Mouse (Mus musculus) adrenal gland, postnatal 36 days (tissue): Measurements from ENCODE around the gene Cdc26. TPM values are rescaled to one million over a fixed set of nuclear protein-coding genes. Genes with fewer than 3 reads are reported as not detected.

Experiments
- DNase-seq, 2 experiments: peaks; one replicate each; pipeline ENCODE4 v3.0.0; 2021; ENCODE audit warnings: mixed read lengths in 1 of 2
- total RNA-seq, 2 experiments: library from RNA; stranded (reverse); gene quantifications; 2 replicates each; pipeline ENCODE4 v1.2.3; 2021

The Cdc26 gene
- total RNA-seq, 2 experiments from 2014 or later: 61.6 to 78.0 TPM

DNA sequence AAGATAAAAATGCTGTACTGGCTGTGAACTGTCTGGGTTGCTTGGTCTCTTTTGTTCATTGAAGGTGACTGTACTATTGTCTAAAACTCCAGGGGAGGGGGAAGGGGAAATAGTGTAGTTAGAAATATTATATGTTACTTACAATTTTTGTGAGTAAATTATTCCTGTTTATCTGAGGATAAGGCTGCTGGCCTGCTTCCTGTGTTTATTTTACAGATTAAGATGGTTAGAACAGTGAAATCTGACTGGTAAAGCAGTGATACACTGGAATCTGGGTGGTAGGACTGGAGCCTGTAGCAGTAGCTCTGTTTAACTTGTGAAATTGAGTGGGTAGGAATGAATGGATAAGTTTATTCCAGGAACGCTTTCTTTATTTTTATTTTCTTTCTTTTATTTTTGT lies 46.4 kb downstream of the Cdc26 start:
- DNase-seq: no peak

DNA sequence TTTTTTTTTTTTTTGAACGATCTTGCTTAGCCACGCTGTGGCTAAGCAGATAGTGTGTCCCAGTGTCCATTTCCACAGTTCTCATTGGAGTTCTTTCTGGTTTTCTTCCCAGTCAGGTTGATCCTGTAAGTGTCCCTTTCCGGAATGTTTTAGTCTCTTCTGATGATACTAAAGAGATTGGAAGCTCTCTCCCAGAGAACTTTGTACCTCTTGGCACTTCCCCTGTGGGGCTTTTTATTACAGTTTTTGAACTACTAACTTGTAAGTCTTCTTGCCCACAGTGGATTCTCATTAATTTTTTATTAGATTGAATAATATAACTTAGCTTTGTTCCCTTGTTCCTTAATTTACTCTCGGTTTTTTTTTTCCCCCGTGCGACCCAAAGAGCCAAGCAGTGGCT lies 46.9 kb downstream of the Cdc26 start:
- DNase-seq: no peak

- DNase-seq: no peak
Observed at GRCm38 (mm10) chr4:62360805-62361455, 47.5 kb downstream of the Cdc26 start.

DNA sequence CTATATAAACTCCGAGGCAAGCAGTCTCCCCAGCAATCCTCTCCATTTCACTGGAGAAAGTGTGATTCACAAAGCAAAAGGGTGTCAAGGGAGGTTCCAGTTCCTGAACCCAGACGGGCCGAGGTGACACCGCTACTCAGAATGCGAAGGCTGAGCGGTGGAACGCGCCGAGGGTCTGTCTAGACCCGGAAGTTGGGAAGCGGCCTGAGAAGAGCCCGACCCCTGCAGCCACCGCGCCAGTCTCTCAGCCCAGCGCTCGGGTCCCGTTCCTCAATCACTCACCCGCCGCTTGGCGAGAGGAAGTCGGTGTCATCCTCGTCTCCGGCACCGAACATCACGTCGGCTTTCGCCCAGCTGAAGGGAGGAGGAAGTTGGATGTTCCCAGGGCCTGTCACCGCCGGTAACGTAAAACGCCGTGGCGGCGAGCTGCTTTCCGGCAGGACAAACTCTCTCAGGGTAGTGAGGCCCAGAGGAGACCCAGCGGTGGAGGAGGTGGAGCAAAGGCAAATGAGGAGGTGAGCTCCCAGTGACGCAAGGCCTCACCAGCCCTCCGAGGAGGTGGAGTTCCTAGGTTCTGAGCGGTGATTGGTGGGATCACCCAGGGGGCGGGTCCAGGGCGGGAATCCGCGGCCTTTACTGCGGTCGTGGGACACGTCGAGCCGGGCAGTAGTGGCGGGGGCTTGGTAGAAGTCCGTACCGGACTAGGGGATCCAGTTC lies 48.2 kb downstream of the Cdc26 start, which contains the start of the genes Fkbp15 and Slc31a1:
Gene Fkbp15, minus strand, starts transcription at position 461 of the 717 bp plus-strand sequence.
Gene Slc31a1, plus strand, starts transcription at position 640 of the 717 bp plus-strand sequence.
- DNase-seq: peak; percentile 96

- no peak for DNase-seq
Observed at GRCm38 (mm10) chr4:62359256-62359775, 49.1 kb downstream of the Cdc26 start.

DNA sequence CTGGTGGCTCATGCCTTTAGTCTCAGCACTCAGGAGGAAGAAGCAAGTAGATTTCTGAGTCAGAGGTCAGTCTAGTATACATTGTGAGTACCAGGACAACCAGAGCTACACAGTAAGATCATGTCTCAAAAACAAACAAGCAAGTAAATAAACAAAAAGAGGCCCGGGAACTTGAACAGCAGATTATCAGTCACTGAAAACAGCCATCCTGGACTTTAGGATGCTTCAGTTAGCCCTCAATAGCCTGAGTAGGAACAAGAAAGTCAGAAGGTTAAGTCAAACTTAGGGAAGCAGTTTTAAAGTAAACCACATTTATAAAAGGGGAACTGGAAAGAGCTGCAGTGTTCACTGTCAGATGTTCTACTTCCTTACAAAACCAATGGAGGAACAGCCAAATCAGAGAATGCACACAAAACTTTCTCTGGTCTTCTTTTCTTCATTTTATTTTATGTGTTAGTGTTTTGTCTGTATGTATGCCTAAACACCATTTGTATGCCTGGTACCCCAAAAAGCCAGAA lies 50.8 kb downstream of the Cdc26 start:
- no peak for DNase-seq

GRCm38 (mm10) chr4:62349371-62349770 lies 59.1 kb downstream of the Cdc26 start:
- DNase-seq: no peak

DNA sequence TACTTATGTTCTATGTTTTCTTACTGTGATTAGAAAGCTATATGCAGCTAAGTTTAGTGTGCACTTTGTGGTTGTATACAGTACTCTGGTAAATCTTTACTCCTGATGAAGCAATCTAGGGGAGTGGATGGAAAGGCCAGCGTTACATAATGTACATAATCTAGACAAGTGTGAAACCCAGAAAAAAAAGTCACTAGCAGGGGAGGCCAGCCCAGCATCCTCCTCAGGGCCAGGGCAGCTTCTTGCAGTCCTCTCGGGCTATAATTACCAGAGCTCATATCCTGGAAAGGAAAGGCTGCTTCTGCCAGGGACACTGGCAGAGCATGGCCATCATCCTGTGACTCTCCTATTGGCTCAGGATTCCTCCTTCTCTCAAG lies 60.1 kb downstream of the Cdc26 start:
- DNase-seq: no peak

GRCm38 (mm10) chr4:62347605-62348328 lies 60.7 kb downstream of the Cdc26 start:
- no peak for DNase-seq

- no peak for DNase-seq
Observed at GRCm38 (mm10) chr4:62345827-62346226, 62.6 kb downstream of the Cdc26 start.

DNA sequence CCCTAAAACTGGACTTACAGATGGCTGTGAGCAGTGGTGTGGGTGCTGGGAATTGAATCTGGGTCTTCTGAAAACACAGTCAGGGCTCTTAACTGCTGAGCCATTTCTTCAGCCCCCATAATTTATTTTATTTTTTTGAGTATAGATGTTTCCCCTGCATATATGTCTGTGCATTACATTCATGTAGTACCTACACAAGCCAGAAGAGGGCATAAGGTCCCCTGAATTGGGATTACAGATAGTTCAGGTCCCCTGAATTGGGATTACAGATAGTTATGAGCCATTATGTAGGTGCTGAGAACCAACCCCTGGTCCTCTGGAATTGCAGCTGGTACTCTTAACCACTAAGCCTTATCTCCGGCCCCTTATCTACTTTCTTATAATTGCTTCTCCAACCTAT lies 64.4 kb downstream of the Cdc26 start:
- DNase-seq: no peak

- no peak for DNase-seq
Observed at GRCm38 (mm10) chr4:62338536-62338935, 69.9 kb downstream of the Cdc26 start.

Other genes starting within 250 kb of the Cdc26 start
- 1 to 10 TPM; 5.4 to 6.2 TPM for gene Zfp37, start 177.6 kb downstream of the Cdc26 start, total RNA-seq
- 10 to 100 TPM; 30.8 to 36.9 TPM for gene Slc31a2, start 146.1 kb downstream of the Cdc26 start, total RNA-seq
- 10 to 100 TPM; 31.8 to 36.3 TPM for gene Fkbp15, start 48.1 kb downstream of the Cdc26 start, total RNA-seq
- gene Slc31a1, start 47.9 kb downstream of the Cdc26 start, total RNA-seq: 10 to 100 TPM; 45.7 to 48.4 TPM
- 10 to 100 TPM; 25.3 to 27.4 TPM for gene Prpf4, start 155 bp upstream of the Cdc26 start, total RNA-seq
- gene Rnf183, start 26.6 kb upstream of the Cdc26 start, total RNA-seq: under 1 TPM in 1 of 2 experiments, not detected in 1; 0.56 TPM
- gene Wdr31, start 62.3 kb upstream of the Cdc26 start, total RNA-seq: 1 to 10 TPM; 1.3 TPM
- 1 to 10 TPM; 3.0 to 6.1 TPM for gene Bspry, start 71.4 kb upstream of the Cdc26 start, total RNA-seq
- 10 to 100 TPM; 12.3 to 15.6 TPM for gene Hdhd3, start 94.8 kb upstream of the Cdc26 start, total RNA-seq
- 10 to 100 TPM; 86.9 to 99.8 TPM for gene Alad, start 111.3 kb upstream of the Cdc26 start, total RNA-seq
- 10 to 100 TPM; 48.7 to 52.0 TPM for gene Pole3, start 116.4 kb upstream of the Cdc26 start, total RNA-seq
- gene 4933430I17Rik, start 116.7 kb upstream of the Cdc26 start, total RNA-seq: under 1 TPM; 0.36 to 0.56 TPM
- gene Rgs3, start 151.2 kb upstream of the Cdc26 start, total RNA-seq: 10 to 100 TPM; 27.3 to 40.2 TPM